Mouse (Mus musculus) liver, adult (tissue): ENCODE data around the gene 1700020D05Rik.
A peak's percentile ranks its signal among the peaks of the same experiment; 100 is the strongest.

Experiments used
- GATA4 ChIP-seq: IDR thresholded peaks from 2 replicates; pipeline ENCODE4 v1.6.1; 2014; ENCODE audit warnings: mild to moderate bottlenecking, low read length; ENCODE audit not compliant: insufficient replicate concordance

1700020D05Rik gene

DNA sequence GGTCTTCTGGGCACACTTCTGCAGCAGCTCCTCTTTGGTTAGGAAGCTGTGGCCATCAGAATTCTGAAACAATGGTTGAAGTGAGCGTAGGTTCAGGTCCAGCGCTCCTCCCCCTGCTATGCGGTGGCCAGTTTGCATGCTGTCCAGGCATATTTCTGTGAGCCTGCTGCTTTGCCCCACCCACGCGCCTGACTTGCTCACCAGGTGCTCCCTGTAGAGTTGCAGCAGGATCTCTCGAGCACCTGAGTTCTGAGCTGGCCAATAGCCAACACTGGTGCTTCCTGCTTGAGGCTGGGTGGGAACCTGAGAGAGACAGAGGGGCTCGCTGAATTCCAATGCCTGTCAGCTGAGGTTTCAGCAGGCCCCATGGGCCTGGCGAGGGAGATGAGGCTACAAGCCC, 17.3 kb downstream of the 1700020D05Rik start:
- TF ChIP-seq GATA4 = no peak

DNA sequence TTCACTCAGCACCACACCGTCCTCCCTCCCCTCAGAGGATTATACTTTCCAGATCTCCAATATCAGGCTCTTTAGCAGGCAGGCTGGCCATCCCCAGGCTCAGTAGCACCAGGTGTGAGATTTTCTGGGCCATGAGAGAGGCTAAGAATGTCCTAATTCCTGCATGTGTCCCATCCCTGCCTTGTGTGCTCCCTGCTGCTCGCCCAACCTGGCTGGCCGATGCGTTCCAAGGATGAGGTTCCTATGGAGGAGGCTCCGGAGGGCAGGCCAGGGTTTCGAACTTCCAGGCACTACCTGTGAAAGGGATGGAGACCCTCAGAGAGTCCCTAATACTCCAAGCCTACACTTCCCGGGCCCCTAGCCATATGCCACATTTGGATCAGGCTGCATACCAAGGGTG, 17.8 kb downstream of the 1700020D05Rik start:
- no peak for TF ChIP-seq GATA4

DNA sequence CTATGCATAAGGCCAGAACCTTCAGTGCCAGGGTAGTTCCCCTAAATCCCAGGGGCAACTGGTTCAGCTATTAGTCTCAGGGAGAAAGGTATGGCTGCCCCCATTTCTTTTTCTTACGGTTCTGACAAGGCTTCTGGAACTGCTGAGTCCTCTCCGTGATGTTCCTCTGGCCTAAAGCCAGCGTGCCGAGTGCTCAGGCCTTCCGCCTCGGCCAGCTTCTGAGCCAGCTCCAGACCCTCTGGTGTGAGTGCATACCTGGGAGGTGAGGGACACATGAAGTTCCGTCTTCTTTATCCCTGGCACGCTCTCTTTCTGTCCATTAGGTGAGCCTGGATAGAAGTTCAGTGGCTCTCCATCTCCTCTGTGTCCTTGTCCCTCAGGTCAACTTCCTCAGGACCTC, 18.2 kb downstream of the 1700020D05Rik start:
- TF ChIP-seq GATA4 = no peak

DNA sequence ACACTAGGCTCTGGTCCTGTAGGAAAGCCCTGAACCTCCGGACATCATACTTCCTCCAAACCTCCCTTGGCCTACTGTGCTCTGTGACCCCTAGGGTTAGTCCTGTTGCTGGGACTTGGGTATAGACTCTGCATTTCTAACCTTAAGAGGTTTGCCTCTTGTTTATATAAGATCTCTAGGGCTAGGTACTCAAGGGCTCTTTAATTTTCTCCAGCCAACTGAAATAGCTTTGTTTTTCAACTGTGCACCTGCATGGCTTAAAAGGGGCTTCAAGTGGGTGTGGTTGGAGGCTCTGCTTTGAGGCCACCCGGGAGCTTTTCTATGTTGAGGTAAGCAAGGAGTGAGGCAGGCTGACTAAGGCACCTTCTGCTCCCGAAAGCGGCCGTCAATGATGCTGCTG, 19.1 kb downstream of the 1700020D05Rik start:
- TF ChIP-seq GATA4 = no peak

DNA sequence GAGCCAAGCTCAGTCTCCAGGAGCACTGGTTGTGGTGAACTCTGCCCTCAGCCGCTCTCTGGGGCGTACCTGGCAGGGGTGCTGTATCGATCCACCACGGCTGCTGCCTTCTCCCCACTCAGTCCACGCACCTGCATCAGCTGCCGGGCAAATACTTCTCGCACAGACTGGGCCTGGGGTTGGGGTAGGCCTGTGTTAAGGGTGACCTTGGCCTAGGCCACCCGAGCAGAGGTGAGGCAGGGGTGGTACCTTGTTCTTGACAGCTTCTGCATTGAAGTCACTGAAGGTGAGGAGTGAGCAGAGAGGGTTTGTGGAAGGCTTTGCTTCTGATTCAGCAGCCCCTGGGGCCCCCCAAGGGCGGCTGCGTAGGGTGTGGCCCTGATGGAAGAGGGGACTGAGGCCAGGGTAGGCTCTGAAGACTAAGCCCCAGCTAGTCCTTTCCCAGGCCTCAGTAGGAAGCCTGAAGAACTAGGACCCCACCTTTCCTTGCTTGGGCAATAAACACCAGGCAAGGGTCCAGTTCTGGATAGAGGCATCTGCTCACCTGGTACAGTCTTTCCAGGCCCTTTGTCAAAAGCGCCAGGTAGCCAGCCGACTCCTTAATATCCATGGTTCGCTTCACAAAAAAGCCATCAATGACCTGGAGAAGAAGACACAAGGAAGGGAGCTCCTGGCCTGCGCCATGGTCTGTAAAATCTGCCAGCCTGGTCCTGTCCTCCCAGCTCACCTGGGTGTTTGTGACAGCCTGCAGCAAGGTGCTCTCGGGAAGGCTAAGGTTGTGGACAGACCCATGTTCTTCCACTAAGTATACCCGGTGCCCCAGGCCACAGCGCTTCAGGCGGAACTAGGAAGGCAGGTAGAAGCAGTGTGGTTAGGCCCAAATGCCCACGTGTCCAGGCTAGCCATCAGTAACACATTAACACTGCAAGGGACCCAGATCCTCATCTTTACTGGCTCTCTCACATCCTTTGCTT, 19.9 kb downstream of the 1700020D05Rik start:
- TF ChIP-seq GATA4 = no peak

DNA sequence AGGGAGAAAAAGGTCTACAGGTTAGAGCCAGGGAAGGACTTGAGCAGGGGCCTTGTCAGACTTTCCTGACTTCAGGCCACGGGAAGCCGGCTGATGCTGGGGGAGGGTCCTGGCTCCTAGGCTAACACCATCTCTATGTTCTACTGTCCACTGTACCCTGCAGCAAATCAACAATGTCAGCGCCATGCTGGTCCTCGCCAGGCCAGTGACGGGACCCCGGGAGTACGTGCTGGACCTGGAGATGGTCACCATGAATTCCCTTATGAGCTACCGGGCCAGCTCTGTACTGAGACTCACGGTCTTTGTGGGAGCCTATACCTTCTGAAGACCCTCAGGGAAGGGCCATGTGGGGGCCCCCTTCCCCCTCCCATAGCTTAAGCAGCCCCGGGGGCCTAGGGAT, 22.2 kb downstream of the 1700020D05Rik start:
- TF ChIP-seq GATA4 = no peak

DNA sequence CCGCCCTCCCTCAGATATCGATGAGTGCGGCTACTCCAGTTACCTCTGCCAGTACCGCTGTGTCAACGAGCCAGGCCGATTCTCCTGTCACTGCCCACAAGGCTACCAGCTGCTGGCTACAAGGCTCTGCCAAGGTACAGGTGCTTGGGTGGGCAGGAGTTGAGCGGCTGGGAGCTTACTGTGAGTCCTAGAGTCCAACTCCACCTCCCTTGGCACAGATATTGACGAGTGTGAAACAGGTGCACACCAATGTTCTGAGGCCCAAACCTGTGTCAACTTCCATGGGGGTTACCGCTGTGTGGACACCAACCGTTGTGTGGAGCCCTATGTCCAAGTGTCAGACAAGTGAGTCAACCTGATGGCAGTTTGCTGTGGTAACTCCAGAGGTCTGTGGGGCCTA, 23.6 kb downstream of the 1700020D05Rik start:
- TF ChIP-seq GATA4 = no peak

DNA sequence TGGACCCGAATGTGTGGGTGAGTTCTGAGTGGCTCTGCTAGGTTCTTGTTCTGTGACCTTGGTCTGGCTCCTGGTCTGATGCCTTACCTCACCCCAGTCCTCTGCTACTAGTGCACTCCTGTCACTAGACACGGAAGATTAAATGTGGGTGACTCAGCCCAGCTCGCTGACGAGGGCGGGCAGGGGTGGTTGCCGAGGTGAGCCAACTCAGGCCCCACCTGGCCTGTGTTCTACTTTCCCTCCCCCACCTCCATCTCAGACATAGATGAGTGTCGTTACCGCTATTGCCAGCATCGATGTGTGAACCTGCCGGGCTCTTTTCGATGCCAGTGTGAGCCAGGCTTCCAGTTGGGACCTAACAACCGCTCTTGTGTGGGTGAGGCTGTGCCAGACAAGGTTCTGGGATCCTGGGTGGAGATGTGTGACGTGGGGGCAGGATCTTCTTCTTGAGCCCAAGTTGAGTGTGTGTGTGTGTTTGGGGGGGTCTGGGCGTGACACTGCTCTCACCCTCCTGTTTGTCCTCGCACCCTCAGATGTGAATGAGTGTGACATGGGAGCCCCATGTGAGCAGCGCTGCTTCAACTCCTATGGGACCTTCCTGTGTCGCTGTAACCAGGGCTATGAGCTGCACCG, 25.8 kb downstream of the 1700020D05Rik start:
- no peak for TF ChIP-seq GATA4

DNA sequence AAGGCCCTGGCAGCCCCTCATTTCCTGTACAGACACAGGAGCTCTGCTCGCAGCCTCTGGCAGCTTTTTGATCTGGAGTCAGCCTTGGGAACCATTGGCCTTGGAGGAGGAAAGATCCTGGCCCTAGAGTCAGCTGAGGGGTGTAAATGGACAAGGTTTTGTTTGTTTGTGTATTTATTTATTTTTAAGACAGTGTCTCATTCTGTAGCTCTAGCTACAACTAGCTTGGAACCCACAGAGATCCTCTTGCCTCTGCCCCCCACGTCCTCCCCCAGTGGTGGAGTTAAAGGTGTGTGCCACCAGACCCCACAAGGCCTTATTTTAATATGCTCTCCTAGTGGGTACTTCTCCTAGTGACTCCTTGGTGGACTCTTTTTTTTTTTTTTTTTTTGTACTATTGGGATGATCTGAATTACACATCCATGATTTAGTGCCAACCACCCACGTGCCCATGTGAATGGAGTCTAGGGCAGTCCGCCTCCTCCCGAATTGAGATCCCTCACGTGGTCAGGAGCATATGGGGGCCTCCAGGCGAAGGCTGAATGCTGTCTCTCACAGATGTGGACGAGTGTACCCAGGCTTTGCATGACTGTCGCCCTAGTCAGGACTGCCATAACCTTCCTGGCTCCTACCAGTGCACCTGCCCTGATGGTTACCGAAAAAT, 26.5 kb downstream of the 1700020D05Rik start:
- TF ChIP-seq GATA4 = no peak

DNA sequence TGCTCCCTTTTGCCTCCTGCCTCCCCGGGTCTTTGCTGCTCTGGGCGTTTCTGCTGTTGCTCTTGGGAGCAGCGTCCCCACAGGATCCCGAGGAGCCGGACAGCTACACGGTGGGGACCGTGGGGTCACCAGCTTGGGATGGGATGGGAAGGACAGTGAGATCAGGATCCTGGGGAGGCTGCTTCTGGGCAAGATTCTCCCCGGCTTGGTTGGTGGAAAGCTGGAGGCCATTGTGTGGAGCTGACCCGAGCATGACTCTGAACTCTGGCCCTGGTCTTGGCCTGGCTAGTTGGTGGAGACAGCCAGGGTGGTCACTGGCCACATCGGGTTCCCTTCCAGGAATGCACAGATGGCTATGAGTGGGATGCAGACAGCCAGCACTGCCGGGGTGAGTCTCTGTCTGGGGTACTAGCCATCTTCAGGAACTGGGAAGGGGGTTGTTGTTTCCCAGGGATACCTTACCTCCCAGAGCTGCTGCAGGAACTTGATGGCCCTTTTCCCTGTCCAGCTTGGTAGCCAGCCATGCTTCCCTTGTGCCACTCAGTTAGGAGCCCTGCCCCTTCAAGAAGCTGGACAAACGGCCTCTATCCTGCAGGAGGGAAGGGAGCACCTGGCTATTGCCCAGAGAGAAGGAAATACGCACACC, 28.4 kb downstream of the 1700020D05Rik start:
- no peak for TF ChIP-seq GATA4

DNA sequence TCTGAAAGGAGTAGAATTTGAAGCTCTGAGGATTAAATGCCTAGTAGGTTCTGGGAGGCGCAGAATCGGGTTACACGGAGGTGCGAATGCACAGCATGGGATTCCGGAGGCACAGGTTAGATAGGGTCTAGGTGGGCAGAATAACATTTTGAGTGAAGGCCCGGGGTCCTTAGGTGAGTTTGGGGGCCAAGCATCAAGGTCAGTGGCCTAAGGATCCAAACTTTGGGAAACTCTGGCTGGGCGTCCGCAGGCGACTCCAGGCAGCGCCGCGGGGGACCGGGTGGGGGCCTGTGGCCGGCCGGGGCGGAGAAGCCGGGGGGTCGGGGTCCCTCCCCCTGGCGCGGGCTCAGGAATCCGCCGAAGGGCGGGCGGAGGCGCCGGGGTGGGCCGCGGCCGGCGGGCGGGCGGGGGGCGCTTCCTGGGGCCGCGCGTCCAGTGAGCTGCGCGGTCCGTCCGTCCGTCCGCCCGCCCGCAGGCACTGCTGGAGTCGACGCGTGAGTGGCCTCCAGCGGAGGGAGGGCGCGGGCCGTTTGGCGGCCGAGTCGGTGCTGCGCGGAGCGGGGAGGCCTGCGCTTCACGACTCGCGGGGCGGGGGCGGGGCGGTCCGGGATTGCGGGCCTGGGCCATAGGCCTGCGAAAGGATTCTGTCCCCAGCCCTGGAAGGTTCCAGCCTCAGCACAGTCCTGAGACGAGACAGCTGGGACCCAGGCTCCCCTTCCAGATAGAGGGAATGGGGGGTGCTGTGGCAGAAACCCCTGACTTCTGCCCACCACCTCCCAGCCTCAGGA, 29.1 kb downstream of the 1700020D05Rik start:
- no peak for TF ChIP-seq GATA4

DNA sequence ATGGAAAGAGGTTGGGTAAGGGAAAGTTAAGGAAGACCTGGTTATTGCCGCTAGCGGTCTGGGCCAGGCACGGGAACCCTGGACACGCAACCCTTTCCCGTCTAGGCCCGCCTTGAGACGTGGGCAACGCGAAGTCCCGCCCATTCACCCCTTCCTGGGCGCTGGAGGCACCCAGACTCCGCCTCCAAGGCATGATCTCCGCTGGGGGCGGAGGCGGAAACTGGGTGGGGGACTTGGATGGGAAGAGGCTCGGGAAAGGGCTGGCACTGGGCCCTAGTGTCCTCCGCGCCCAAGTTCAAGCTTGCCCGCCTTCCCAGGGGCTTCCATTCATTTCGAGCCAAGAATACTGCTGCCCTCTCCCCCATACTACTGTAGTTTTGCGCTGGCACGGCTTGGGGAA, 29.9 kb downstream of the 1700020D05Rik start, which contains the start of gene Efemp2:
Gene Efemp2, plus strand, starts transcription at position 235 of the 400 bp plus-strand sequence.
- TF ChIP-seq GATA4 = peak; percentile 21; the same call in 1 of the 2 replicates

DNA sequence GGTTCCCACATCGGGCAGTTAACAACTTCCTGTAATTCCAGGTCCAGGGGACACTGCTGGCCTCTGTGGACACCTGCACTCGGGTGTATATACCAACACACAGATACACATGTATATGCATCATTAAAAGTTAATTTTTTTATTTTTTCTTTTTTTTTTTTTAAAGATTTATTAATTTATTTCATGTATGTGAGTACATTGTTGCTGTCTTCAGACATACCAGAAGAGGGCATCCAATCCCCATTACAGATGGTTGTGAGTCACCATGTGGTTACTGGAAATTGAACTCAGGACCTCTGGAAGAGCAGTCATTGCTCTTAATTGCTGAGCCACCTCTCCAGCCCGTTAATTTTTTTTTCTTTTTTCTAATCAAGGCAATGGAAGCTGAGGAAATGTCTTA, 30.7 kb downstream of the 1700020D05Rik start:
- TF ChIP-seq GATA4 = no peak

DNA sequence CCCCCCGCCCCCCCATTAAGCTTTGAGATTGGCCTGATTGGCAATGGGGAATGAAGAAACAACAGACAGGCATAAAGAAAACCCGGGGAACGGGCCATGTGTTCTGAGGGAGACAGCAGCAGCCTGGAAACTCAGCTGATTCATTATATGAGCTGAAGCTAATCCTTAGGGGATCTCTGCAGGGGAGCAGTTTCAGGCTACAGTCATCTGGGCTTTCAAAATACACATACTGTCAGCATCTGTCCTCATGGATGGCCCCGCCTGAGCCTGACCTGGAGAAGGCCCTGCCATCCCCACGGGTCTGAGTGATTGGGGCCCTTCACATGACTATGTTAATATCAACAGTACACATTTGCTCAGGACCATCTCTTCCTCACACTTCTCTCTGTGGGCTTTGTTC, 31.7 kb downstream of the 1700020D05Rik start:
- TF ChIP-seq GATA4 = no peak
